Mouse (Mus musculus) cerebellum, adult 2 months (tissue): ENCODE data around the gene Urb1.

Experiments
- CTCF ChIP-seq: fragments of 200-500 bp; IDR thresholded peaks from 2 replicates; pipeline ENCODE4 v1.5.1; 2011; ENCODE audit warnings: low read depth, mild to moderate bottlenecking, control low read depth, low read length, moderate library complexity, borderline replicate concordance; ENCODE audit not compliant: insufficient read depth
- POLR2A ChIP-seq: fragments of 200-500 bp; IDR thresholded peaks from 2 replicates; pipeline ENCODE4 v1.6.1; 2011; ENCODE audit warnings: low read length, control low read depth, borderline replicate concordance; ENCODE audit not compliant: insufficient read depth

GRCm38 (mm10) chr16:90837431-90837830 is 27.2 kb upstream of the Urb1 start:
- TF ChIP-seq CTCF (no peak), POLR2A (no peak)
